Mouse (Mus musculus) neural tube, embryonic 11.5 days (tissue): ENCODE data around the gene Lpar1. TPM values are rescaled to one million over a fixed set of nuclear protein-coding genes. Genes with fewer than 3 reads are reported as not detected.
A peak's percentile ranks its signal among the peaks of the same experiment; 100 is the strongest.

ENCODE experiments used
- ATAC-seq: fragments of 200-750 bp; cut with Nextera tagmentation; 2 replicates; pipeline ENCODE4 v1.8.0; 2017; ENCODE audit warnings: moderate number of reproducible peaks, mild to moderate bottlenecking, moderate TSS enrichment, moderate library complexity; ENCODE audit not compliant: insufficient read depth, low FRiP score, low TSS enrichment
- DNase-seq: peaks from one replicate; pipeline ENCODE4 v3.0.0-alpha.2; 2015; ENCODE audit warnings: low spot score
- H3K27ac ChIP-seq: fragments of 300-500 bp; sonication (generic); 2 replicates; pipeline ENCODE4 v1.5.1; 2014; ENCODE audit warnings: low read depth, mild to moderate bottlenecking, low read length
- H3K27me3 ChIP-seq: fragments of 300-500 bp; sonication (generic); 2 replicates; pipeline ENCODE4 v1.6.1; 2014; ENCODE audit warnings: mild to moderate bottlenecking, low read length, mixed read lengths; ENCODE audit not compliant: control insufficient read depth, insufficient read depth
- H3K36me3 ChIP-seq: fragments of 300-500 bp; sonication (generic); 2 replicates; pipeline ENCODE4 v1.6.1; 2014; ENCODE audit warnings: mild to moderate bottlenecking, low read length, moderate library complexity, mixed read lengths; ENCODE audit not compliant: control insufficient read depth, insufficient read depth
- H3K4me1 ChIP-seq: fragments of 300-500 bp; sonication (generic); 2 replicates; pipeline ENCODE4 v1.6.1; 2014; ENCODE audit warnings: low read length, mixed read lengths; ENCODE audit not compliant: control insufficient read depth, insufficient read depth
- H3K4me2 ChIP-seq: fragments of 300-500 bp; sonication (generic); 2 replicates; pipeline ENCODE4 v1.6.1; 2014; ENCODE audit warnings: low read depth, mild to moderate bottlenecking, moderate library complexity
- H3K4me3 ChIP-seq: fragments of 300-500 bp; sonication (generic); 2 replicates; pipeline ENCODE4 v1.5.1; 2014; ENCODE audit warnings: low read depth, low read length
- H3K9ac ChIP-seq: fragments of 300-500 bp; sonication (generic); 2 replicates; pipeline ENCODE4 v1.6.1; 2014; ENCODE audit warnings: mild to moderate bottlenecking, low read length
- H3K9me3 ChIP-seq: fragments of 300-500 bp; sonication (generic); 2 replicates; pipeline ENCODE4 v1.6.1; 2016; ENCODE audit warnings: low read length; ENCODE audit not compliant: control insufficient read depth
- WGBS: fragments of 180-500 bp; shearing (Covaris S2); extraction: QIAGEN DNeasy Blood & Tissue Kit; methylation state at CpG from one replicate; pipeline ENCODE4 v1.1.7; 2014; 5-methylcytosine and 5-hydroxymethylcytosine counted together
- polyA plus RNA-seq: library from polyadenylated mRNA; unstranded; fragments of >200 nt; fragmentation: Nextera tagmentation; extraction: Ambion mirVana; gene quantifications from 2 replicates; pipeline ENCODE4 v1.2.1, GENCODE M21; 2014

Lpar1 gene
- polyA plus RNA-seq, 1 experiment from 2014 or later = 60.3 TPM

- no peak for ATAC-seq
- no peak for DNase-seq
- WGBS = 93% methylated on average over 3 of the region's 3 CpGs
- H3K4me3 ChIP-seq = no peak overlapping the region
- no peaks in the 10 kb centered on the region for H3K9me3 ChIP-seq
- no peaks in the 10 kb centered on the region for H3K36me3 ChIP-seq
- H3K4me2 ChIP-seq = no peak overlapping the region
- H3K27ac ChIP-seq = no peak overlapping the region
- no peaks in the 10 kb centered on the region; the same call in none of the 2 replicates for H3K4me1 ChIP-seq
- H3K9ac ChIP-seq = no peak overlapping the region
- H3K27me3 ChIP-seq = no peaks in the 10 kb centered on the region
Observed at GRCm38 (mm10) chr4:58538696-58539095, 15.0 kb downstream of the Lpar1 start.

- Histone ChIP-seq H3K9ac (no peak overlapping the region), H3K4me1 (no peaks in the 10 kb centered on the region; the same call in none of the 2 replicates), H3K27ac (no peak overlapping the region), H3K4me3 (no peak overlapping the region), H3K9me3 (no peaks in the 10 kb centered on the region), H3K4me2 (no peak overlapping the region), H3K36me3 (no peaks in the 10 kb centered on the region), H3K27me3 (no peaks in the 10 kb centered on the region)
- WGBS = 91% methylated on average over 6 of the region's 6 CpGs
- DNase-seq (no peak), ATAC-seq (no peak)
Observed at GRCm38 (mm10) chr4:58535754-58536153, 17.9 kb downstream of the Lpar1 start.

- WGBS = 84% methylated on average over 15 of the region's 15 CpGs
- Histone ChIP-seq H3K36me3 (no peaks in the 10 kb centered on the region), H3K9me3 (no peaks in the 10 kb centered on the region), H3K4me1 (no peaks in the 10 kb centered on the region; the same call in none of the 2 replicates), H3K4me2 (no peak overlapping the region), H3K27me3 (no peaks in the 10 kb centered on the region), H3K9ac (no peak overlapping the region), H3K4me3 (no peak overlapping the region), H3K27ac (no peak overlapping the region)
- DNase-seq (no peak), ATAC-seq (no peak)
Observed at GRCm38 (mm10) chr4:58534726-58535350, 18.9 kb downstream of the Lpar1 start.

GRCm38 (mm10) chr4:58534141-58534571 is 19.5 kb downstream of the Lpar1 start:
- Histone ChIP-seq H3K27ac (no peak overlapping the region), H3K9ac (no peak overlapping the region), H3K4me3 (no peak overlapping the region), H3K27me3 (no peaks in the 10 kb centered on the region), H3K9me3 (no peaks in the 10 kb centered on the region), H3K4me1 (no peaks in the 10 kb centered on the region; the same call in none of the 2 replicates), H3K4me2 (no peak overlapping the region), H3K36me3 (no peaks in the 10 kb centered on the region)
- WGBS = 26% methylated on average over 13 of the region's 13 CpGs
- no peak for DNase-seq
- no peak for ATAC-seq

- Histone ChIP-seq H3K4me2 (no peak overlapping the region), H3K36me3 (no peaks in the 10 kb centered on the region), H3K4me1 (no peaks in the 10 kb centered on the region; the same call in none of the 2 replicates), H3K9ac (no peak overlapping the region), H3K27ac (no peak overlapping the region), H3K4me3 (no peak overlapping the region), H3K27me3 (no peaks in the 10 kb centered on the region), H3K9me3 (no peaks in the 10 kb centered on the region)
- ATAC-seq (no peak), DNase-seq (no peak)
- 12% methylated on average over 3 of the region's 3 CpGs for WGBS
Observed at GRCm38 (mm10) chr4:58533519-58533918, 20.2 kb downstream of the Lpar1 start.

- 70% methylated on average over 3 of the region's 3 CpGs for WGBS
- H3K27ac ChIP-seq = no peak overlapping the region
- DNase-seq = no peak
Observed at GRCm38 (mm10) chr4:58532326-58532725, 21.4 kb downstream of the Lpar1 start.

GRCm38 (mm10) chr4:58530706-58531105 is 23.0 kb downstream of the Lpar1 start:
- Histone ChIP-seq H3K4me3 (no peak overlapping the region), H3K9me3 (no peaks in the 10 kb centered on the region)

More at GRCm38 (mm10) chr4:58532326-58532725, 21.4 kb downstream of the Lpar1 start:
- Histone ChIP-seq H3K9ac (no peak overlapping the region), H3K4me3 (no peak overlapping the region), H3K36me3 (no peaks in the 10 kb centered on the region), H3K4me2 (no peak overlapping the region), H3K27me3 (no peaks in the 10 kb centered on the region), H3K9me3 (no peaks in the 10 kb centered on the region), H3K4me1 (no peaks in the 10 kb centered on the region; the same call in none of the 2 replicates)
- ATAC-seq = no peak

GRCm38 (mm10) chr4:58530279-58530678 is 23.4 kb downstream of the Lpar1 start:
- Histone ChIP-seq H3K36me3 (no peaks in the 10 kb centered on the region), H3K9ac (no peak overlapping the region), H3K27me3 (no peaks in the 10 kb centered on the region), H3K9me3 (no peaks in the 10 kb centered on the region), H3K4me2 (no peak overlapping the region), H3K27ac (0 out of 2 replicates have a peak overlapping the region, but pooled peaks have one; percentile 8), H3K4me3 (no peak overlapping the region), H3K4me1 (no peaks in the 10 kb centered on the region; the same call in none of the 2 replicates)
- WGBS = 32% methylated on average over 3 of the region's 3 CpGs
- ATAC-seq (no peak), DNase-seq (no peak)

More at GRCm38 (mm10) chr4:58530706-58531105, 23.0 kb downstream of the Lpar1 start:
- no peaks in the 10 kb centered on the region; the same call in none of the 2 replicates for H3K4me1 ChIP-seq
- ATAC-seq (no peak), DNase-seq (no peak)
- no peaks in the 10 kb centered on the region for H3K27me3 ChIP-seq
- 72% methylated on average over 5 of the region's 5 CpGs for WGBS
- H3K9ac ChIP-seq = no peak overlapping the region
- H3K27ac ChIP-seq = no peak overlapping the region
- no peaks in the 10 kb centered on the region for H3K36me3 ChIP-seq
- H3K4me2 ChIP-seq = no peak overlapping the region

- no peak overlapping the region for H3K27ac ChIP-seq
- no peak for ATAC-seq
- 89% methylated on average over 3 of the region's 3 CpGs for WGBS
Observed at GRCm38 (mm10) chr4:58527852-58528251, 25.8 kb downstream of the Lpar1 start.

More at GRCm38 (mm10) chr4:58527852-58528251, 25.8 kb downstream of the Lpar1 start:
- no peak overlapping the region for H3K4me3 ChIP-seq
- H3K9ac ChIP-seq = no peak overlapping the region
- H3K4me2 ChIP-seq = no peak overlapping the region
- H3K27me3 ChIP-seq = no peaks in the 10 kb centered on the region
- no peak for DNase-seq
- no peaks in the 10 kb centered on the region; the same call in 1 of the 2 replicates for H3K4me1 ChIP-seq
- no peaks in the 10 kb centered on the region for H3K9me3 ChIP-seq
- no peaks in the 10 kb centered on the region for H3K36me3 ChIP-seq
